9 mouse cellular contexts compared by ENCODE assay signal in genomic region chr14:122992937-122993336, GRCm38 (mm10). TPM values are rescaled to one million over a fixed set of nuclear protein-coding genes. Genes with fewer than 3 reads are reported as not detected.
DNase-seq lines count a peak whose midpoint lies in the region; ATAC-seq and TF ChIP-seq lines count a peak whose summit lies in the region.
"Had no signal": no experiment of that assay in that cellular context is flagged by ENCODE, and none has a peak within 500 bp of the region (broad histone marks: within the 10 kb centered on the region; RNA-seq: fewer than 3 reads in every experiment).

No protein-coding gene starts in this region.

- H3K9me3 ChIP-seq in lung, embryonic 14.5 days (ENCODE audit: low read depth, low read length), result no peaks in the 10 kb centered on the region
- H3K9me3 ChIP-seq in intestine, embryonic 14.5 days (ENCODE audit: control insufficient read depth, low read length), result no peaks in the 10 kb centered on the region
- H3K9me3 ChIP-seq in hindbrain, embryonic 10.5 days, result no peaks in the 10 kb centered on the region

- no peak overlapping the region for H3K9ac ChIP-seq in lung, embryonic 14.5 days
- H3K9ac ChIP-seq in intestine, embryonic 14.5 days (ENCODE audit: low read length), result no peak overlapping the region

- H3K4me2 ChIP-seq in lung, embryonic 14.5 days, result no peak overlapping the region
- H3K4me2 ChIP-seq in intestine, embryonic 14.5 days (ENCODE audit: low read length), result no peak overlapping the region

- DNase-seq in lung, embryonic 14.5 days, result no peak
- DNase-seq in lung, postnatal 25 days (ENCODE audit: low spot score), result no peak
- DNase-seq in R1 (ENCODE audit: low read depth, low spot score), result peak; percentile 36
- DNase-seq in intestine, embryonic 14.5 days (ENCODE audit: low spot score), result no peak
- no peak for DNase-seq in hindbrain, embryonic 10.5 days (ENCODE audit: low spot score)
- DNase-seq in left cerebral cortex, postnatal 10 days (ENCODE audit: extremely low spot score in 1 of 2, low spot score in 2 of 2), result no peak
- DNase-seq: kidney, postnatal 10 days; lung, adult 2 months had no signal

- H3K27ac ChIP-seq in lung, embryonic 14.5 days (ENCODE audit: low read depth), result no peak overlapping the region
- no peak overlapping the region for H3K27ac ChIP-seq in intestine, embryonic 14.5 days (ENCODE audit: low read depth)
- no peak overlapping the region for H3K27ac ChIP-seq in hindbrain, embryonic 10.5 days

- H3K4me1 ChIP-seq in lung, embryonic 14.5 days (ENCODE audit: insufficient read depth), result no peaks in the 10 kb centered on the region
- H3K4me1 ChIP-seq in intestine, embryonic 14.5 days (replicated peaks; ENCODE audit: control insufficient read depth, insufficient read depth, low read length), result no peaks in the 10 kb centered on the region
- H3K4me1 ChIP-seq in hindbrain, embryonic 10.5 days (replicated peaks), result no peaks in the 10 kb centered on the region

- peaks cover 4% of the 10 kb centered on the region; the same call in 1 of the 2 replicates for H3K27me3 ChIP-seq in lung, embryonic 14.5 days (ENCODE audit: insufficient read depth, low read length)
- H3K27me3 ChIP-seq in intestine, embryonic 14.5 days (replicated peaks; ENCODE audit: control insufficient read depth, insufficient read depth, low read length), result no peaks in the 10 kb centered on the region
- H3K27me3 ChIP-seq in hindbrain, embryonic 10.5 days (ENCODE audit: insufficient read depth, poor library complexity, severe bottlenecking), result no peaks in the 10 kb centered on the region

- WGBS in lung, embryonic 14.5 days, result 61% methylated on average over 6 of the region's 6 CpGs
- WGBS in intestine, embryonic 14.5 days, result 53% methylated on average over 6 of the region's 6 CpGs
- 65% methylated on average over 6 of the region's 6 CpGs for WGBS in hindbrain, embryonic 10.5 days

- peak; percentile 44; the same call in 1 of the 2 replicates for ATAC-seq in lung, embryonic 14.5 days (ENCODE audit: insufficient read depth)
- ATAC-seq in intestine, embryonic 14.5 days (replicated peaks; ENCODE audit: low FRiP score, low TSS enrichment, low read depth), result 0 out of 2 replicates have a peak, but pooled peaks have one; percentile 60
- peak; percentile 35; the same call in 1 of the 2 replicates for ATAC-seq in megakaryocyte-erythroid progenitor cell, adult 5-6 weeks (replicated peaks; ENCODE audit: low FRiP score, low TSS enrichment, poor library complexity, severe bottlenecking)

- no peaks in the 10 kb centered on the region for H3K36me3 ChIP-seq in lung, embryonic 14.5 days (ENCODE audit: insufficient read depth)
- no peaks in the 10 kb centered on the region for H3K36me3 ChIP-seq in intestine, embryonic 14.5 days (ENCODE audit: control insufficient read depth, insufficient read depth, low read length)
- no peaks in the 10 kb centered on the region for H3K36me3 ChIP-seq in hindbrain, embryonic 10.5 days

- no peak overlapping the region for H3K4me3 ChIP-seq in lung, embryonic 14.5 days (ENCODE audit: low read depth, low read length)
- no peak overlapping the region for H3K4me3 ChIP-seq in intestine, embryonic 14.5 days (ENCODE audit: low read depth, low read length)
- H3K4me3 ChIP-seq in hindbrain, embryonic 10.5 days, result no peak overlapping the region

- intact Hi-C loops in left cerebral cortex, postnatal 10 days (cut with DNase I), result no loop called here

- TF ChIP-seq CTCF in lung, embryonic 14.5 days (IDR thresholded peaks at IDR 0.05; ENCODE audit: low read depth), result no peak

RNA-seq across cellular contexts. Expression of gene Tmtc4, which starts 9.1 kb away (rescaled TPM):
- 18.6 and 20.7 TPM in 2 replicates for polyA plus RNA-seq in lung, embryonic 14.5 days (2014; fragmentation: Nextera tagmentation; extraction: Ambion mirVana)
- 26.8 and 28.0 TPM in 2 replicates for polyA plus RNA-seq in intestine, embryonic 14.5 days (2014; fragmentation: Nextera tagmentation; extraction: Ambion mirVana)
- total RNA-seq in megakaryocyte-erythroid progenitor cell, adult 5-6 weeks (2014; fragmentation: Nextera tagmentation), result 7.6 and 10.6 TPM in 2 replicates
- total RNA-seq in megakaryocyte-erythroid progenitor cell, adult 5-6 weeks (2017), result 6.9 and 10.6 TPM in 2 replicates
- polyA plus RNA-seq in hindbrain, embryonic 10.5 days (2016; fragmentation: Nextera tagmentation; extraction: Ambion mirVana), result 28.5 and 29.0 TPM in 2 replicates
- 10 to 100 TPM; 34.8 to 52.1 TPM for total RNA-seq in left cerebral cortex, postnatal 10 days (2021)
